Mouse (Mus musculus) frontal cortex, postnatal 14 days (tissue): Measurements from ENCODE around the gene Bpnt1.

Experiments
- DNase-seq, 2 experiments: peaks; one replicate each; pipeline ENCODE4 v3.0.0; 2022; ENCODE audit warnings: low spot score in 2 of 2

The Bpnt1 gene

GRCm38 (mm10) chr1:185331364-185331763, 585 bp upstream of the Bpnt1 start:
- DNase-seq, result no peak

- no peak for DNase-seq
Measured at GRCm38 (mm10) chr1:185333651-185334050, 1.7 kb downstream of the Bpnt1 start.

- DNase-seq, result no peak
Measured at GRCm38 (mm10) chr1:185334136-185334535, 2.2 kb downstream of the Bpnt1 start.

GRCm38 (mm10) chr1:185335231-185335765, 3.3 kb downstream of the Bpnt1 start:
- DNase-seq, result no peak

GRCm38 (mm10) chr1:185336535-185336934, 4.6 kb downstream of the Bpnt1 start:
- DNase-seq, result no peak

GRCm38 (mm10) chr1:185342441-185342840, 10.5 kb downstream of the Bpnt1 start:
- no peak for DNase-seq

- DNase-seq, result no peak
Measured at GRCm38 (mm10) chr1:185343422-185343821, 11.5 kb downstream of the Bpnt1 start.

GRCm38 (mm10) chr1:185346188-185346587, 14.2 kb downstream of the Bpnt1 start:
- DNase-seq, result no peak

- DNase-seq, result no peak
Measured at GRCm38 (mm10) chr1:185349741-185350140, 17.8 kb downstream of the Bpnt1 start.

- DNase-seq, result no peak
Measured at GRCm38 (mm10) chr1:185350611-185351010, 18.7 kb downstream of the Bpnt1 start.

GRCm38 (mm10) chr1:185352151-185352550, 20.2 kb downstream of the Bpnt1 start:
- no peak for DNase-seq

GRCm38 (mm10) chr1:185353351-185353750, 21.4 kb downstream of the Bpnt1 start:
- DNase-seq, result no peak

- no peak for DNase-seq
Measured at GRCm38 (mm10) chr1:185354731-185355130, 22.8 kb downstream of the Bpnt1 start.

- DNase-seq, result no peak
Measured at GRCm38 (mm10) chr1:185356246-185356645, 24.3 kb downstream of the Bpnt1 start.

GRCm38 (mm10) chr1:185358211-185358610, 26.3 kb downstream of the Bpnt1 start:
- no peak for DNase-seq

- peak; percentile 98 to 99 for DNase-seq
Measured at GRCm38 (mm10) chr1:185362677-185363520, 30.9 kb downstream of the Bpnt1 start, which contains the start of gene Eprs. Eprs (plus strand) TSS chr1:185363044.

GRCm38 (mm10) chr1:185363526-185364182, 31.7 kb downstream of the Bpnt1 start:
- DNase-seq, result peak; percentile 7 to 13

GRCm38 (mm10) chr1:185364183-185364540, 32.2 kb downstream of the Bpnt1 start:
- no peak for DNase-seq

GRCm38 (mm10) chr1:185367383-185367782, 35.4 kb downstream of the Bpnt1 start:
- no peak for DNase-seq

- no peak for DNase-seq
Measured at GRCm38 (mm10) chr1:185369979-185370378, 38.0 kb downstream of the Bpnt1 start.

GRCm38 (mm10) chr1:185376390-185376789, 44.4 kb downstream of the Bpnt1 start:
- DNase-seq, result no peak

GRCm38 (mm10) chr1:185377429-185377828, 45.5 kb downstream of the Bpnt1 start:
- DNase-seq, result no peak

GRCm38 (mm10) chr1:185401615-185402014, 69.7 kb downstream of the Bpnt1 start:
- DNase-seq, result no peak
